Mouse (Mus musculus): ENCODE measurements at regions not wholly inside any gene's neighbourhood (a gene's known extent, or its start where the extent isn't known, plus 50 kb on each side); places are given as distances from the start of the nearest gene placed in this dataset.

DNA sequence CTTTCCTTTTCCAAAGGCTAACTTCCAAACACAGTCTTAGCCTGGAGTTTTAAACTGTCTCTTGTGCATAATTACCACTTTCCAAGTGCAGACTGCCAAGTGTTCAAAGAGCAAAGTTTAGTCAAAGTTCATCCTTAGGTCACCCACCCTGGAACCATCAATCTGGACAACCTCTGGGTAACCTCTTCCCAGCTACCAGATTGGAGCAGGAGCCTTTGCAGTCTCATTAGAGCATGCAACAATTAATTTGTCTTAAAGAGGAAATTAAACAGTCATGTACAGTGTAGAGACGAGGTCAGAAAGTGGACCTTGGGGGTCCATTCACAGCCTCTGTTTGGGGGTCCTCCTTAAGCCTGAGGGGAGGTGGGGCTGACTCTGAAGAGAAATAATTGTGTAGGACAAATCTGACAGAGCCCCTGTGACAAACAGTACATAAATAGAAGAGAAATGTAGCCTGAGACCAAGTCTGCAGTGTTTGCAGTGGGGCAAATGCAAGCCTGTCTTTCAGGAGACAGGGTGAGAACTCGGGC, 292.9 kb downstream of the Tmem161b start:
- Histone ChIP-seq H3K9me3 (replicated peaks; ENCODE audit: control insufficient read depth, low read length) (no peaks in the 10 kb centered on the region), H3K4me1 (ENCODE audit: control insufficient read depth, insufficient read depth, low read length) (no peaks in the 10 kb centered on the region), H3K36me3 (replicated peaks; ENCODE audit: control insufficient read depth, insufficient read depth, low read depth, low read length) (no peaks in the 10 kb centered on the region), H3K27ac (replicated peaks; ENCODE audit: low read depth, low read length) (no peak overlapping the region), H3K4me2 (ENCODE audit: low read depth, low read length) (no peak overlapping the region), H3K27me3 (ENCODE audit: control insufficient read depth, insufficient read depth, low read length) (no peaks in the 10 kb centered on the region), H3K9ac (replicated peaks; ENCODE audit: low read length) (no peak overlapping the region), H3K4me3 (ENCODE audit: low read depth, low read length) (no peak overlapping the region)
- ATAC-seq (replicated peaks; ENCODE audit: insufficient number of reproducible peaks, low FRiP score, low TSS enrichment, low read depth): peak; percentile 48
- peak; percentile 26 for DNase-seq (ENCODE audit: low spot score)
- 34% methylated on average over 2 of the region's 2 CpGs for WGBS
